Mouse (Mus musculus): ENCODE measurements around the gene Inka2. TPM values are rescaled to one million over a fixed set of nuclear protein-coding genes. Genes with fewer than 3 reads are reported as not detected.
"Not testable (repeated sequence)": the region's sequence is repeated elsewhere in the genome, so short reads cannot be mapped to it uniquely, and the experiment has no call there.

Inka2 gene
- polyA plus RNA-seq, 1 experiment from 2014 or later = 1.5 TPM

DNA sequence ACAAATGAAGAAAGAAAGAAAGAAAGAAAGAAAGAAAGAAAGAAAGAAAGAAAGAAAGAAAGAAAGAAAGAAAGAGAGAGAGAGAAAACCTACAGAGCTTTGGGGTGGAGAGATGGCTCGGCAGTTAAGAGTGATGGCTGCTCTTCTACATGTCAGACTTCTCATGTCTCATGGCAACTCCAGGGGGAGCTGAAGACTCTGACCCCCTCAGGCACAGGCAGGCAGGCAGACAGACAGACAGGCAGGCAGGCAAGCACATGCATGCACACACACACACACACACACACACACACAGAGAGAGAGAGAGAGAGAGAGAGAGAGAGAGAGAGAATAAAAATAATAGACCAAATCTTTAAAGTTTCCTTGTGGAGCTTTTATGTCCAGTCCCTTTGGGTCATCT, 3.6 kb upstream of the Inka2 start:
- not testable (repeated sequence) for H3K4me2 ChIP-seq; H3K9me3 ChIP-seq; H3K27ac ChIP-seq; H3K9ac ChIP-seq; H3K4me3 ChIP-seq; ATAC-seq (ENCODE audit: insufficient number of reproducible peaks, insufficient read depth, low FRiP score, low TSS enrichment, low read depth); H3K36me3 ChIP-seq
- Histone ChIP-seq H3K27me3 (peaks cover 34% of the 10 kb centered on the region), H3K4me1 (peaks cover 21% of the 10 kb centered on the region)
- 40% methylated on average over 1 of the region's 1 CpGs for WGBS

DNA sequence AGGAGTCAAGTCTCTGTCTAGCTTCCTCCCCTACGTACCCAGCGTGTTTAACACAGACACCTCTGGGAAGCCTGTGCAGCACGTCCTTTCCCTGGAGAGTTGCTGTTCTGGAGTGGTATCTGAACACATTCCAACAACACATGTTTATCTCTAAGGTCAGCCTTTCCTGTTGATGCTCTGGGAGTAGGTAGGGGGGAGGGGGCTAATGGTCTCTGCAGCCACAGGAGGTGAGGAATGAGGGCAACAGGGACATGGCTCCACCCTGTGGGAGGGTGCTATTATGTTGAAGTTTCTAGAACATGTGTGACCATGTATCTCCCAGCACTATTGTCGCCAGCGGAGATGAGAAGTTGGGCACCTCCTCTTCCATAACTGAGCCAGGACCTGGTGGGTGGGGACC, 3.0 kb upstream of the Inka2 start:
- Histone ChIP-seq H3K9me3 (no peaks in the 10 kb centered on the region), H3K27me3 (peaks cover 41% of the 10 kb centered on the region), H3K36me3 (no peaks in the 10 kb centered on the region), H3K27ac (no peak overlapping the region), H3K4me3 (no peak overlapping the region), H3K4me1 (peaks cover 17% of the 10 kb centered on the region), H3K4me2 (no peak overlapping the region), H3K9ac (no peak overlapping the region)
- no peak for ATAC-seq (ENCODE audit: insufficient number of reproducible peaks, insufficient read depth, low FRiP score, low TSS enrichment, low read depth)
- WGBS = 51% methylated on average over 5 of the region's 5 CpGs

DNA sequence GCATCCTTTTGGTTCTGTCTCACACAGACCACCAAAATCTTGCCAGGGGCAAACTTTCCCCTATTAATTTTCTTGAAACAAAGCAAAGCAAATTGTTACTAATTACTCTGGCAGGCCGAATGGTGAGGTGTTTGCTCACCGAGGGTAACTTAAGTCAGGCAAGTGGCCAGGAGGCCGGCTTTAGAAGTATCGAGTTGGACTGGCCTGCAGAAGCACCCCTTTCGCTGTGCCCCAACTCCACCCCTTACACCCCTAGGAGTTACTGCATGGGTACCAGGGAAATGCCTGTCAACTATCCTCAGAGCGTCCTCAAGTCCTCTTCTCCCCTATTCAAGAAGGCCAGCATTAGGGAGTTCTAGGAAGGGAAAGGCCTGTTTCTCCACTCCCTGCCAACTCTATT, 828 bp upstream of the Inka2 start:
- 45% methylated on average over 6 of the region's 6 CpGs for WGBS
- Histone ChIP-seq H3K27me3 (peaks cover 45% of the 10 kb centered on the region), H3K4me3 (no peak overlapping the region), H3K4me2 (0 out of 2 replicates have a peak overlapping the region, but pooled peaks have one; percentile 95), H3K4me1 (peaks cover 21% of the 10 kb centered on the region), H3K27ac (no peak overlapping the region), H3K9ac (no peak overlapping the region), H3K9me3 (no peaks in the 10 kb centered on the region), H3K36me3 (no peaks in the 10 kb centered on the region)
- no peak for ATAC-seq (ENCODE audit: insufficient number of reproducible peaks, insufficient read depth, low FRiP score, low TSS enrichment, low read depth)

DNA sequence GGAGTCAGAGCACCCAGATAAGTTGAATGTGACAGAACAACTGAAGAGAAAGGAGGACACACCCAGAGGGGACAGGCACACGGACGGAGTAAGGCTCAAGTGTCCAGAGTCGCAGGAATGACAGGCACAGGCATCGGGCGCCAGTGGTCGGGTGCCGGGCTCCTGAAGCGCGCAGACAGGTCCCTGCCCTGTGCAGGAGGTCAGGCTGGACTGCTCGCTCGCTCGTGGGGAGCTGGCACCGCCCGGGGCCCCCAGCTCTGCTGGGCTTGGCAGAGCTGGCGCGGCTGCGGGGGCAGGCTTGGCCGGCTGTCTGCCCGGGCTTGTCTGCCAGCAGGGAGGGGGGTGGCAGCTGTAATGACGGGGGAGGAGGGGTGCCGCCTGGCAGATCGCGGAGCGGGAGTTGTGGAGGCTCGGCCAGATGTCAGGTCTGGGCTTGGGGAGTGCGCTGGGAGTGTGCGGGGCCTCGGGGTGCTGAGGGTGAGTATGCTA, 706 bp downstream of the Inka2 start:
- H3K27ac ChIP-seq = no peak overlapping the region
- peaks cover 45% of the 10 kb centered on the region for H3K27me3 ChIP-seq
- peaks cover 21% of the 10 kb centered on the region for H3K4me1 ChIP-seq
- under 1% methylated on average over 28 of the region's 28 CpGs for WGBS
- H3K36me3 ChIP-seq = no peaks in the 10 kb centered on the region
- H3K9me3 ChIP-seq = no peaks in the 10 kb centered on the region
- H3K4me2 ChIP-seq = peak overlapping the region; percentile 95
- ATAC-seq (ENCODE audit: insufficient number of reproducible peaks, insufficient read depth, low FRiP score, low TSS enrichment, low read depth) = peak; percentile 48
- peak overlapping the region; percentile 54 for H3K4me3 ChIP-seq
- peak overlapping the region; percentile 73 for H3K9ac ChIP-seq

DNA sequence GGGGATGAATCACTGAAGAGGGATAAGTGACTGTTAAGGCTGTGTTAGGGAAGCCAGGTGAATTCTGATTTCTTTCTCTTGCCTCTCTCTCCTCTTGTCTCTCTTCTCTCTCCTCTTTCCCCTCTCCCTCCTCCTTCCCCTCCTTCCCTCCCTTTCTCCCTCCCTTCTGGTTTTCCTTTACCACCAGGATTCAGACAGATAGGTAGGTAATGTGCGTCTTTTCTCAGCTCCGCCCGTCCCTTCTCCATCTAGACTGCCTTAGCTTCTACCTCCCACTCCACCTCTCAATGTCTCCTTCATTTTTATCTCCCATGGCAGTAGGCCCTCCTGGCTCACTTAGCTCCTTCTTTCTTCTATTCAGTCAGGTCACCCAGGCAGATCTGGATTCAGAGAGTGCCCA, 1.2 kb downstream of the Inka2 start:
- peaks cover 21% of the 10 kb centered on the region for H3K4me1 ChIP-seq
- H3K9ac ChIP-seq = peak overlapping the region; percentile 73
- H3K4me3 ChIP-seq = peak overlapping the region; percentile 54
- no peak overlapping the region for H3K27ac ChIP-seq
- H3K36me3 ChIP-seq = no peaks in the 10 kb centered on the region
- no peaks in the 10 kb centered on the region for H3K9me3 ChIP-seq
- no peak for ATAC-seq (ENCODE audit: insufficient number of reproducible peaks, insufficient read depth, low FRiP score, low TSS enrichment, low read depth)
- peaks cover 45% of the 10 kb centered on the region for H3K27me3 ChIP-seq
- WGBS = 15% methylated on average over 3 of the region's 3 CpGs
- H3K4me2 ChIP-seq = peak overlapping the region; percentile 95

DNA sequence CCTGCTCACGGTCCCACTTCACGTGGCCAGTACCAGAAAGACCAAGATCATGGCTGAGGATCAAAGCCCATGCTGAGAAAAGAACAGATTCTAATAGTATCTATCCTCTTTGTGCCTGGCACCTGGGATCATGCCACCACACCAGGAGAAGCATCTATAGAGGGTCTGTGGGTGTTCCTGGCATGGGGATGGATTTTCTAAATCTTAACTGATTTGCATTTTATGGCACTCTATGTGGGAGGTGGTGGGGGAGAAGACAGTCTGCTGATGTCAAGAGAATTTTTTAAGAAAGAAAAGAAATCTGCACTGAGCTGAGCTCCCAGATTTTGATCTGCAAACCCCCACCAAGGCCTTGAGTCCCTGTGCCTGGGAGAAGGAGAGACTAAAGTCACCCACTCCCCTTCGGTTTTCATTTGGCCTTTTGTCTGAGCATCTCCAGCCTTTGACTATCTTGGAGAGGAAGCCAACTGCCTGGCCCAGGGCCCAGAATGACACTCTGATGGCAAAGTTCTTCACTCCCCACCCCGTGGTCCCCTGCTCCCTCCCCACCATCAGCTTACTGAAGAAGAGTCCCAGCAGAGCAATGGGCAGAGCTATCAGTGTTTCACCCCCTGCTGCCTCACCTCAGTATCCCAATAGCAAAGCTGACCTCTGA, 2.1 kb downstream of the Inka2 start:
- Histone ChIP-seq H3K36me3 (no peaks in the 10 kb centered on the region), H3K4me2 (peak overlapping the region; percentile 95; the same call in 1 of the 2 replicates), H3K9me3 (no peaks in the 10 kb centered on the region), H3K4me3 (no peak overlapping the region), H3K27ac (no peak overlapping the region), H3K4me1 (peaks cover 21% of the 10 kb centered on the region), H3K27me3 (peaks cover 45% of the 10 kb centered on the region), H3K9ac (no peak overlapping the region)
- WGBS = 46% methylated on average over 4 of the region's 4 CpGs
- ATAC-seq (ENCODE audit: insufficient number of reproducible peaks, insufficient read depth, low FRiP score, low TSS enrichment, low read depth) = no peak

DNA sequence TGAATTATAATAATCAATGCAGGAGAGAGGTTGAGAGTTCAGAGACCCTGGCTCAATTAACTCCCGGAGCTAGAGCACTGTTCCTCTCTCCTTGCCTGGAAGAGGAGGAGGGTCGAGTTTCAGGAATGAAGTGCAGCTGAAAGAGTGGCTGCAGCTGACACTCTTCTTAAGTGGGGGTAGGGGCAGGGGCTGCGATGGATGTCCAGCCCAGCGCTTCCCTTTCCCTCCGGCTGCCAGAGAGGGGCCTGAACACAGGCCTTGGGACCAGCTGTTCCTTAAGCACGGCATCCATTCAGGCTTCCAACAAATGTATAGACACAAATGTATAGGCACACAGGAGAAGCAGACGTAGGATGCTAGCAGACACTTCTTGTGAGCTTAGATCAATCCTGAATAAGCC, 3.2 kb downstream of the Inka2 start:
- ATAC-seq (ENCODE audit: insufficient number of reproducible peaks, insufficient read depth, low FRiP score, low TSS enrichment, low read depth) = no peak
- H3K4me1 ChIP-seq = peaks cover 21% of the 10 kb centered on the region
- no peak overlapping the region for H3K9ac ChIP-seq
- peaks cover 40% of the 10 kb centered on the region for H3K27me3 ChIP-seq
- no peak overlapping the region for H3K4me3 ChIP-seq
- H3K36me3 ChIP-seq = no peaks in the 10 kb centered on the region
- H3K9me3 ChIP-seq = no peaks in the 10 kb centered on the region
- no peak overlapping the region for H3K27ac ChIP-seq
- no peak overlapping the region for H3K4me2 ChIP-seq
- WGBS = 6% methylated on average over 7 of the region's 7 CpGs

DNA sequence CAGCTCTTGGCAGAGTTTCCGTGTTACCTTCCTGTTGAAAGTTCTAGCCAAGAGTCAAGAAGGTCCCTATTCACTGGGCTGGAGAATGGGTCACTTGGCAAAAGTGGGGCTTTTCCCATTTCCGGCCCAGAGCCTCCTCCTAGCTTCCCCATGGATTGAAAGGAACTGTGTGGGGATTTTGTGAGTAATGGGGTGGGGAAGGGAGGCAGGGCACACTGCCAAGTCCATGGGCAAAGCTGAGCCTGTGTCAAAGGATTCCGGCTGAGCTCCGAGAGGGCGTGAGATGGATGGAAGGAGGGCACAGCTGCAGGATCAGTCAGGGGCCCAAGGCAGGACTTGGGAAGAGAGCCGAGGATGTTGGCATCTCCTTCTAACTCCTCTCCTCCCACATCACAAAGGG, 5.8 kb downstream of the Inka2 start:
- no peak overlapping the region for H3K4me2 ChIP-seq
- peaks cover 24% of the 10 kb centered on the region for H3K27me3 ChIP-seq
- H3K4me1 ChIP-seq = peaks cover 27% of the 10 kb centered on the region
- no peaks in the 10 kb centered on the region for H3K9me3 ChIP-seq
- H3K9ac ChIP-seq = no peak overlapping the region
- ATAC-seq (ENCODE audit: insufficient number of reproducible peaks, insufficient read depth, low FRiP score, low TSS enrichment, low read depth) = no peak
- H3K36me3 ChIP-seq = no peaks in the 10 kb centered on the region
- H3K4me3 ChIP-seq = no peak overlapping the region
- 68% methylated on average over 6 of the region's 6 CpGs for WGBS
- H3K27ac ChIP-seq = no peak overlapping the region

DNA sequence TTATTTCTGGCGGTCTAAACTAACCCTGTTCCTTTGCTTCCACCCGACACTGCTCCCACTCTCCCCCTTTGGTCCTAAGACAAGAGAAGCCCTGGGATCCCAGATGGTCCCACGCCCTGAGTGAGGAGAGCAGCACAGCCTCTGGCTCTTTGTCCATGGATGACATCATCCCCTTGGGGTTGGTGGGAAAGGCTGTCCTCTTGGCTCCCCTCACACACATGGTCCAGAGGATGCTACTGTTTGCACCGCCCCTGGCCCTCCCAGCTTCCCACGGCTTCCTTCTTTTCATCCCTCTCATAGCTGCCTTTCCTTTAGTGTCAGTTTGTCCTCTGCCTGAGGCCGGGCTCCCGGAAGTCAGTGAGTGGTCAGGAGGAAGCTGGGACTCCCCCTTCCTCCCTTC, 7.3 kb downstream of the Inka2 start:
- peaks cover 21% of the 10 kb centered on the region for H3K4me1 ChIP-seq
- no peak overlapping the region for H3K27ac ChIP-seq
- H3K27me3 ChIP-seq = peaks cover 10% of the 10 kb centered on the region
- no peak overlapping the region for H3K4me3 ChIP-seq
- no peak overlapping the region for H3K4me2 ChIP-seq
- H3K36me3 ChIP-seq = no peaks in the 10 kb centered on the region
- H3K9ac ChIP-seq = no peak overlapping the region
- no peaks in the 10 kb centered on the region for H3K9me3 ChIP-seq
- ATAC-seq (ENCODE audit: insufficient number of reproducible peaks, insufficient read depth, low FRiP score, low TSS enrichment, low read depth) = no peak
- WGBS = 65% methylated on average over 7 of the region's 7 CpGs

DNA sequence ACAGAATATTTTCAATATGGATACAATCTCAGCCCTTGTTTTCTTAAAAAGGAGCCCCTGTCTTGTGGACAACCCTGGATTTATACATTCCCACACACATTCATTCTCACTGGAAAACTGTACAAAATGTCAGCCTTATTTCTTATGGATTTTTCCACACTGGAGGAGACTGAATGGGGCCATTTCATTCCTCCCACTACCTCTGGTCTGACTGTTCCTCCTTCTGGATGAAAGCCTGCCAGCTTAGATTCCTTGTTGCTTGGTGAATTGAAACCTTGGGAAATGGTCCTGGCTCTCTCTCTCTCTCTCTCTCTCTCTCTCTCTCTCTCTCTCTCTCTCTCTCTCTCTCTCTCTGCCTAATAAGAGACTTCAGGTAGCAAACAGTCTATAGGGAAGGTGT, 8.4 kb downstream of the Inka2 start:
- Histone ChIP-seq H3K27me3 (0 out of 2 replicates have a peak, but pooled peaks cover 2% of the 10 kb centered on the region), H3K9ac (no peak overlapping the region), H3K4me3 (no peak overlapping the region), H3K4me2 (no peak overlapping the region), H3K4me1 (peaks cover 18% of the 10 kb centered on the region), H3K27ac (no peak overlapping the region), H3K9me3 (no peaks in the 10 kb centered on the region), H3K36me3 (no peaks in the 10 kb centered on the region)
- ATAC-seq (ENCODE audit: insufficient number of reproducible peaks, insufficient read depth, low FRiP score, low TSS enrichment, low read depth) = no peak

DNA sequence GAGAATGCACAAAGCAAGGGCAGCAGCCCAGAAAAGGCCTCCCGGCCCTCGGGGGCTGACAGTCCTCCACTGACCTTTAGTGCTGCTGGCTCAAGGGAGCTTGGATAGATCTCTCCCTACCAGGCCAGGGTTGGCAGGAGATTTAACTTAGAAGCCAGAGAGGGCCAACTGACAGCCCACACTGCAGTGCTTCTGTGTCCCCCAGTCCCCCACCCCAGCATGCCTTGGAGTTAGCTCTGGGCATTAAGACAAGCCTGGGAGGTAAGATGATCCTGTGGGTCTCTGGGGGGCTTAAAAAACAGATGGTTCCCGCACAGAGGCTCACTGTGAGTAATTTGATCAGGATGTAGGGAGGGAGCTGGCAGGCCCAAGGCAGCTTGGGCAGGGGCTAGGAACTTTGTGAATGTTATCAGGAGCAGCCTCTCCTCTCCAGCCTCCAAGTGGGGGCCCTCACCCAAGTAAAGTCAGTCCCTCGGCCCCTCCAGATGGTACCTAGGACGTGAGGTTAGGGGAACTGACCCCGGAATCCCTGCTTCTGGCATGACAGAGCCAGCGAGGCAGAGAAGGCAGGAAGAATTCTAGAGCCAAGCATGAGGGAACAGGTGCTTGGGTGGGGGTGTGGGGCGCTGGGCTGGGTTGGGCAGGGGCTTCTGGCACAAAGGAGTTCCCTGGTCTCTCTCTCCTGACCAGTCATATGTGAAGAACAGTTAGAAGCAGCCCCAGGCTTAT, 9.9 kb downstream of the Inka2 start:
- 2% methylated on average over 8 of the region's 8 CpGs for WGBS
- peak overlapping the region; percentile 20; the same call in 1 of the 2 replicates for H3K4me2 ChIP-seq
- H3K9ac ChIP-seq = no peak overlapping the region
- no peaks in the 10 kb centered on the region for H3K27me3 ChIP-seq
- no peaks in the 10 kb centered on the region for H3K36me3 ChIP-seq
- peak overlapping the region; percentile 63 for H3K27ac ChIP-seq
- H3K9me3 ChIP-seq = no peaks in the 10 kb centered on the region
- H3K4me3 ChIP-seq = no peak overlapping the region
- no peak for ATAC-seq (ENCODE audit: insufficient number of reproducible peaks, insufficient read depth, low FRiP score, low TSS enrichment, low read depth)
- H3K4me1 ChIP-seq = peaks cover 26% of the 10 kb centered on the region

DNA sequence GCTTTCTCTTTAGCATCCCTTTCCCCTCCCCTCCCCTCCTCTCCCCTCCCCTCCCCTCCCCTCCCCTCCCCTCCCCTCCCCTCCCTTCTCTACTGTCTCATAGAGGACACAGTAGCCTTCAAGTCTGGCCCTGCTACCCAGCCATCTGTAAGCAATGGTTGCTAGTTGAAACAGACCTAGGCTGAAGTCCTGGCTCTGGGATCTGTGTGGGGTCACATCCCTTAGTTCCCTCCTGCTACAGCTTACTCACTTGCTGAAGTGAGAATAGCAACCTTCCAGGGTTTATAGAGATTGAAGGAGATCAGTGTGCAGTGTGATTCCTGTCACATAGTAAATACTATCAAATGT, 10.4 kb downstream of the Inka2 start:
- Histone ChIP-seq H3K27ac (no peak overlapping the region), H3K9ac (no peak overlapping the region), H3K36me3 (no peaks in the 10 kb centered on the region), H3K4me3 (no peak overlapping the region), H3K9me3 (no peaks in the 10 kb centered on the region), H3K4me2 (no peak overlapping the region), H3K27me3 (no peaks in the 10 kb centered on the region), H3K4me1 (peaks cover 28% of the 10 kb centered on the region)
- ATAC-seq (ENCODE audit: insufficient number of reproducible peaks, insufficient read depth, low FRiP score, low TSS enrichment, low read depth) = no peak
